Mouse (Mus musculus): ENCODE measurements around the gene Mpdz. TPM values are rescaled to one million over a fixed set of nuclear protein-coding genes. Genes with fewer than 3 reads are reported as not detected.

The Mpdz gene
- 14.8 and 16.5 TPM in 2 replicates for polyA plus RNA-seq (2015; fragmentation: Nextera tagmentation; extraction: Ambion mirVana)

DNA sequence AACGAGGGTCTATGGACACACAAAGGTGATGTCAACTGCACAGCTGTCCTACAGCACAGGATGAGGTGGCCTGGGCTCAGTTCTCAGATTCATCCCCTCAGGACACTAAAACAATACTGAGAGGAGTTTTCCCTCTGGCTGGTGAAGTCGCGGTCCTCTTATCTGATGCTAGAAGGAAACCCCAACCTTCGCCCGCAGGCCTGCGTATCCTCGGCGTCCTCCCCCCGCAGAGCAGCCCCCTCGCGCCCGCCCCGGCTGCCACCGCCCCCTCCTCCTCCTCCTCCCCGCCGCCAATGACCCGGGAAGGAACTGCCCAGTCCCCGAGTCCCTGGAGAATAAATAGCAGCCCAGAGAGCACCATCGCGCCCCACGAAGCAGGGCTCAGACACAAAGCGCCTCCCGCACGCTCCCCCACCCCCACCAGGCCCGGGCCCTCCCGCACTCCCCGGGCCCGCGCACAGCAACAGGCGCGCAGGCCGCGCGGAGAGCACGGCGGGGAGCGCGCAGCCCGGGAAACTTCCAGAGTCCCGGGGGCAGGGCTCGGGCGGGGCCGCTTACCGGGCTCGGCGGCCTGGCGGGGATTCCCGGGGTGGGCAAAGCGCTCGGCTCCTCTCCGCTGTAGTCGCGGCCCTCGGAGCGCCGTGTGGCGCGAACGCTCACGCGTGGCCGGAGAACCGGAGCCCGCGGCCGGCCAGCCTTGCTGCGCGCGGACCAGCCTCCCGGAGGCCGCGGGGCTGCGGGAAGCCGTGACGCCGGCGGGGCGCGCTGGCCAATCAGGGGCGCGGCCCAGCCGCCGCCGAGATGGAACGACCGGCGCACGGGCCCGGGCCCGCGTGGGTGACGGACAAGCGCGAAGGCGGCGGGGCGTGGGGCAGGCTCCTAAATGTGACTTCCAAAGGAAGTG lies at the start of gene Mpdz:
Mpdz (minus strand) TSS at position 738 of the 904 bp plus-strand sequence.
- under 1% methylated on average over 92 of the region's 97 CpGs for WGBS
- Histone ChIP-seq H3K9ac (peak within 1 kb of the TSS; percentile 82), H3K4me1 (replicated peaks) (peaks cover 13% of the 10 kb centered on the region), H3K27me3 (peaks cover 7% of the 10 kb centered on the region; the same call in 1 of the 2 replicates), H3K27ac (peak within 1 kb of the TSS; percentile 75), H3K4me2 (peak within 1 kb of the TSS; percentile 80), H3K9me3 (no peaks in the 10 kb centered on the region), H3K4me3 (peak within 1 kb of the TSS; percentile 77), H3K36me3 (no peaks in the 10 kb centered on the region)
- ATAC-seq (ENCODE audit: low FRiP score) = peak; percentile 95

- Histone ChIP-seq H3K9me3 (no peaks in the 10 kb centered on the region), H3K27me3 (no peaks in the 10 kb centered on the region), H3K9ac (no peak overlapping the region), H3K27ac (no peak overlapping the region), H3K4me3 (no peak overlapping the region), H3K4me1 (replicated peaks) (no peaks in the 10 kb centered on the region), H3K4me2 (no peak overlapping the region), H3K36me3 (no peaks in the 10 kb centered on the region)
- ATAC-seq (ENCODE audit: low FRiP score) = no peak
- WGBS = 90% methylated on average over 2 of the region's 2 CpGs
Measured at GRCm38 (mm10) chr4:81490556-81490955, 47.9 kb upstream of the Mpdz start.

- no peaks in the 10 kb centered on the region for H3K27me3 ChIP-seq
- WGBS = 83% methylated on average over 7 of the region's 7 CpGs
- H3K4me3 ChIP-seq = no peak overlapping the region
- H3K27ac ChIP-seq = no peak overlapping the region
- H3K9me3 ChIP-seq = no peaks in the 10 kb centered on the region
- no peak for ATAC-seq (ENCODE audit: low FRiP score)
- H3K9ac ChIP-seq = no peak overlapping the region
- H3K4me2 ChIP-seq = no peak overlapping the region
- H3K36me3 ChIP-seq = no peaks in the 10 kb centered on the region
- 0 out of 2 replicates have a peak, but pooled peaks cover 3% of the 10 kb centered on the region for H3K4me1 ChIP-seq (replicated peaks)
Measured at GRCm38 (mm10) chr4:81484603-81485002, 42.0 kb upstream of the Mpdz start.

- H3K4me3 ChIP-seq = no peak overlapping the region
- no peak overlapping the region for H3K27ac ChIP-seq
- H3K4me1 ChIP-seq (replicated peaks) = 0 out of 2 replicates have a peak, but pooled peaks cover 3% of the 10 kb centered on the region
- no peaks in the 10 kb centered on the region for H3K36me3 ChIP-seq
- H3K27me3 ChIP-seq = no peaks in the 10 kb centered on the region
- 82% methylated on average over 18 of the region's 18 CpGs for WGBS
- H3K9ac ChIP-seq = no peak overlapping the region
- H3K4me2 ChIP-seq = no peak overlapping the region
- ATAC-seq (ENCODE audit: low FRiP score) = no peak
- H3K9me3 ChIP-seq = no peaks in the 10 kb centered on the region
Measured at GRCm38 (mm10) chr4:81483887-81484602, 41.4 kb upstream of the Mpdz start.

- no peak overlapping the region for H3K4me3 ChIP-seq
- no peaks in the 10 kb centered on the region for H3K9me3 ChIP-seq
- no peak overlapping the region for H3K27ac ChIP-seq
- H3K27me3 ChIP-seq = no peaks in the 10 kb centered on the region
- no peaks in the 10 kb centered on the region for H3K36me3 ChIP-seq
- H3K4me2 ChIP-seq = no peak overlapping the region
- ATAC-seq (ENCODE audit: low FRiP score) = no peak
- 14% methylated on average over 6 of the region's 6 CpGs for WGBS
- no peak overlapping the region for H3K9ac ChIP-seq
- H3K4me1 ChIP-seq (replicated peaks) = 0 out of 2 replicates have a peak, but pooled peaks cover 3% of the 10 kb centered on the region
Measured at GRCm38 (mm10) chr4:81483159-81483558, 40.5 kb upstream of the Mpdz start.

- Histone ChIP-seq H3K36me3 (no peaks in the 10 kb centered on the region), H3K27me3 (no peaks in the 10 kb centered on the region), H3K27ac (no peak overlapping the region), H3K4me2 (no peak overlapping the region), H3K4me3 (no peak overlapping the region), H3K9me3 (no peaks in the 10 kb centered on the region), H3K9ac (no peak overlapping the region), H3K4me1 (replicated peaks) (no peaks in the 10 kb centered on the region)
- WGBS = 86% methylated on average over 4 of the region's 4 CpGs
- no peak for ATAC-seq (ENCODE audit: low FRiP score)
Measured at GRCm38 (mm10) chr4:81466821-81467220, 24.2 kb upstream of the Mpdz start.

DNA sequence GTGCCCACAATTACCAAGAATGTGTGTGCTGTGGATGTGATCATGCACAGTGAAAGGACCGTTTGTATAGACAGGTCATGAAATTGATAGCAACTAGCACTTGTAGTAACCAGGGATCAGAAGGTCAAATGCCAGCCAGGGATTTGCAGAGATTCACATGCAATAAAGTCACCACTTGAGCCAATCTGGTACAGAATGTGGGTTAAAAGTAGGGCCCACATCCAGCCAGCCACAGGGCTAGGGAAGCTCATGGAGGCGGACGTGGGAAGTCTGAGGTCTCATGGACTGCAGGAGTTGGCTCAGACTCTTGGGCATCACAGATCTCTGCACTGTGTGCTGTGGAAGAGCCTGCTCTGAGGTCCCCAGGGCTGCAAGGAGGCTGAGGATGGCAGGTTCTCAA lies 22.6 kb upstream of the Mpdz start:
- no peaks in the 10 kb centered on the region for H3K9me3 ChIP-seq
- no peaks in the 10 kb centered on the region for H3K36me3 ChIP-seq
- H3K27ac ChIP-seq = no peak overlapping the region
- H3K27me3 ChIP-seq = no peaks in the 10 kb centered on the region
- WGBS = 91% methylated on average over 3 of the region's 3 CpGs
- H3K4me2 ChIP-seq = no peak overlapping the region
- ATAC-seq (ENCODE audit: low FRiP score) = no peak
- H3K9ac ChIP-seq = no peak overlapping the region
- no peaks in the 10 kb centered on the region for H3K4me1 ChIP-seq (replicated peaks)
- H3K4me3 ChIP-seq = no peak overlapping the region

DNA sequence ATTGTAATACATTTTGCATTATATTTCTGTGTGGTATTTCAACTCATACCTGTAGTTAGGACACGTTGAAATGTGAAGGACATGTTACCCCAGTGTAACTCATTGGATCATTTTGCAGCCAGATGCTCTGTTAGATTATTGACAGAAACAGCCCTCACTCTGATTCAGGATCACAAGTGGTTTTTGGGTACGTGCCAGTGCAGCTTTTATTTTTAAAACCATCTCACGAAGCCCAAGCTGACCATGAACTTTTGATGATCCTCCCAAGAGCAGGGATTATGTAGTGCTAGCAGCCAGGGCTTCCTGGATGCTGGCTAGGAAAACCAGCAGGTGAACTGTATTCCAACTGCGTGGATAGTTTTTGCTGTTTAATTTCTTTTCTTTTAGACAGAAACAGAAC lies 19.6 kb upstream of the Mpdz start:
- Histone ChIP-seq H3K4me2 (no peak overlapping the region), H3K36me3 (no peaks in the 10 kb centered on the region), H3K9ac (no peak overlapping the region), H3K27ac (no peak overlapping the region), H3K4me1 (replicated peaks) (no peaks in the 10 kb centered on the region), H3K27me3 (no peaks in the 10 kb centered on the region), H3K4me3 (no peak overlapping the region), H3K9me3 (no peaks in the 10 kb centered on the region)
- no peak for ATAC-seq (ENCODE audit: low FRiP score)
- WGBS = 73% methylated on average over 4 of the region's 4 CpGs

GRCm38 (mm10) chr4:81458921-81459320 lies 16.3 kb upstream of the Mpdz start:
- Histone ChIP-seq H3K36me3 (no peaks in the 10 kb centered on the region), H3K9ac (no peak overlapping the region), H3K27me3 (no peaks in the 10 kb centered on the region), H3K4me3 (no peak overlapping the region), H3K4me2 (no peak overlapping the region), H3K4me1 (replicated peaks) (no peaks in the 10 kb centered on the region), H3K9me3 (no peaks in the 10 kb centered on the region), H3K27ac (no peak overlapping the region)
- no peak for ATAC-seq (ENCODE audit: low FRiP score)
- WGBS = 79% methylated on average over 1 of the region's 1 CpGs

GRCm38 (mm10) chr4:81453806-81454205 lies 11.2 kb upstream of the Mpdz start:
- no peak for ATAC-seq (ENCODE audit: low FRiP score)

DNA sequence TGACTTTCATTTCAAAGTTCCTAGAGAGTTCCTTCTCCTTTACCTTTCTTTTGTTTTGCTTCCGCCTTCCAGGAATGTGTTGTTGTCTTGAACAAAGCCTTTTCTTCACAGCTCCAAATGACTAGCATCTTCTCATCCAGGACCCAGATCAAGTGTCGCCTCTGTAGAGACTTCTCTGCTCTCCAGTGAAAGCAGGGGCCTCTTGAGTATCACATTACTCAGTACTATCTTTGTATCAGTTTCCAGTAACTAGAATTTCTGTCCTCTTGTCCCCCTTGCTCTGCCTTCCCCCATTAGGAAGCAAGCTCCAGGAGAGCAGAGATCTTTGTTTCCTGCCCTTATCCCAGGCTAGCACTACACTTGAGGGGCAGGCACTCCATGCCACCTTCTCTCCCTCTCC lies 9.6 kb upstream of the Mpdz start:
- no peaks in the 10 kb centered on the region for H3K9me3 ChIP-seq
- no peak for ATAC-seq (ENCODE audit: low FRiP score)
- H3K36me3 ChIP-seq = no peaks in the 10 kb centered on the region
- no peak overlapping the region for H3K9ac ChIP-seq
- no peak overlapping the region for H3K4me2 ChIP-seq
- no peak overlapping the region for H3K27ac ChIP-seq
- WGBS = 41% methylated on average over 2 of the region's 2 CpGs
- H3K27me3 ChIP-seq = no peaks in the 10 kb centered on the region
- no peak overlapping the region for H3K4me3 ChIP-seq
- H3K4me1 ChIP-seq (replicated peaks) = no peaks in the 10 kb centered on the region

More at GRCm38 (mm10) chr4:81453806-81454205, 11.2 kb upstream of the Mpdz start:
- Histone ChIP-seq H3K9ac (no peak overlapping the region), H3K36me3 (no peaks in the 10 kb centered on the region), H3K4me3 (no peak overlapping the region), H3K4me2 (no peak overlapping the region), H3K27ac (no peak overlapping the region), H3K27me3 (no peaks in the 10 kb centered on the region), H3K4me1 (replicated peaks) (no peaks in the 10 kb centered on the region), H3K9me3 (no peaks in the 10 kb centered on the region)
- WGBS = 89% methylated on average over 3 of the region's 3 CpGs

GRCm38 (mm10) chr4:81449413-81449812 lies 6.8 kb upstream of the Mpdz start:
- H3K4me3 ChIP-seq = no peak overlapping the region
- no peak for ATAC-seq (ENCODE audit: low FRiP score)
- 96% methylated on average over 4 of the region's 4 CpGs for WGBS
- no peak overlapping the region for H3K9ac ChIP-seq
- no peak overlapping the region for H3K4me2 ChIP-seq
- H3K27me3 ChIP-seq = no peaks in the 10 kb centered on the region
- H3K4me1 ChIP-seq (replicated peaks) = no peaks in the 10 kb centered on the region
- no peaks in the 10 kb centered on the region for H3K36me3 ChIP-seq
- H3K27ac ChIP-seq = no peak overlapping the region
- H3K9me3 ChIP-seq = no peaks in the 10 kb centered on the region

Data from hindbrain, embryonic 13.5 days (tissue).